Mouse (Mus musculus): ENCODE results near the gene Gramd1b.

The Gramd1b gene

DNA sequence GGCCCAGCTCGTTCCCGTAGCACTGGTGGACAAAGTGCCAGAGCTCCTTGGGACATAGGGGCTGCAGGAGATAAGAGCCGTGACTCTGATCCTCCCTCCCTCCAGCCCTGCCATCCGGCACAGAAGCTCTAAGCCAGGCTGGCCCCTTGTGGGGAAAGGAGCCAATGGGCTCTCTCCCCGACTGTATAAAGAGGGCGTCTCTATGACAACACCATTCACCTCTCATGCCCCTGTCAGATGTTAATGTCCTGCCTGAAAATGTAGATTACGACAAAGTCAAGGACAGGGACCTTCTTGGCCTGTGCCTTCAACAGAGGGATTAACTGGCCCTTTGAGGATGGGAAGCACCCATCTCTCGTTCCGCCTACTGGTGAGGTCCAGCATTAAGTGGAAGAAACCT is 219.4 kb downstream of the Gramd1b start:
- no peak for DNase-seq (ENCODE audit: low spot score)

DNA sequence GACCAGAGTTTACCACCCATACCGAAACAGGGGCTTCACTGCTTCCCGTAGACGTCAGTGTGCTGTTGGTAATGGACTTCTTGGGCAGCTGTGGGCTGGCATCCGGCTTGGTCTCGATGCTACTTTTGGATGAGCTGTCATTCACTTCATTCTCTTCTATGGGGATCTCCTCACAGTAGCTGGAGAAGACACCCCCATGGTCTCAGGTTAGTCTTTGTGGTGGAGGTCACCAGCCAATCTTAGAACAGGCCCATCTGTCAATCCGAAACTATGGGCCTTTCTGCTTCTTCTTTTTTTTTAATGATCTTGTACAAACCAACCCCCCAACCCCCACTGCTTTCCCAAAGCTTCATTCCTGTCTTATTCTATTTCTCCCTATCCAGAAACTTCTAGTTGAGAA is 221.3 kb downstream of the Gramd1b start:
- no peak for DNase-seq (ENCODE audit: low spot score)

DNA sequence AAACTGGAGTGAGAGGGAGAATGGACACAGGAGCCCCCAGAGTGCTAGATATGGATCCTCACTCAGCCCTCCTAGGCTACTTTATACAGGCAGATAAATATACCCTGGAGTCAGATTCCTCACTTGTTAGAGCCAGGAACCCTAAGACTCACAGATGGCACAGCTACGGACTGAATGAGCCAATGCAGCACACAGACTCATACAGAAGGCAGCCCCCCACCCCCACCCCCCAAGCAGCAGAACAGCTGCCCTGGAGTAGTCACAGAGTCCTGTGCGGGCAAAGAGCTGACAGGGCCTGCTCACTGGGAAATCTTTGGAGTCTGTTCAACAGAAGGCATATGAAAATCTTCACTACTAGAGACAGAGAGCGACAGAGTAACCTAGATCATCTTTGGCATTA is 223.9 kb downstream of the Gramd1b start:
- DNase-seq (ENCODE audit: low spot score): no peak

DNA sequence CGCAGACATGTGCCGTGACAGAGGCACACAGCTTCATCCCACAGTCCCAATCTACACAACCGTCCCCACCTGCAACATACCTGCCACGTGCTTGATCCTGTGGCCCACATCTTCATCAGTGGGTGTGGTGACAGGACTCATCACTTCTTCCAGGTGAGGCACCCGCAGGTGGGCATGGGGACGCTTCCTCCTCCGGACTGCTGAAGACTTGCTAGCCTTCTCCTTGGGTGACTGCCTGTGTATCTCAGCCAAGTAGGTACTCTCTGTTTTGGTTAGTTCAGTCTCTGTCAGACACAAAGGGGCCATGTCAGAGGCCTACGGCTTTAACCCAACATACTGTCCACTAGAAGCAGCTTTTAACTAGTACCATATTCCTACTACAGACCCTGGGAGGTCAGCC is 226.9 kb downstream of the Gramd1b start:
- DNase-seq (ENCODE audit: low spot score): no peak

DNA sequence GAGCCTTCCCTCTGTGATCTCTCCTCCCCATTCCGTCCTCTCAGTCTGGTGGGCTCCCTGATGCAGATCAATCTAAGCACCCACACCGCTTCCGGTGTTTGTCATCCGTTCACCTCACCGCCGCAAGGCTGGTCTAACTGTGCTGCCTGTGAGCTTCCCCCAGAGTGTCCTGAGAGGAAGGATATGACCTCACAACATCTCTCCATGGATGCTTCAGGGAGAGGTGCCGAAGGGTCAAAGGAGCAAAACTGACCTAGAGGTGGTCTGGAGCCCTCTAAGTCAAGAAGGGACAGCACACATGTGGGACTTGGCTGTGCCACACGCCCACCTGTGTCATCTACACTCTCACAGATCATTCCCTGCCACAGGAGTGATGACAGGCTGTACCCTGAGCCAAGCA is 228.8 kb downstream of the Gramd1b start:
- DNase-seq (ENCODE audit: low spot score): no peak

DNA sequence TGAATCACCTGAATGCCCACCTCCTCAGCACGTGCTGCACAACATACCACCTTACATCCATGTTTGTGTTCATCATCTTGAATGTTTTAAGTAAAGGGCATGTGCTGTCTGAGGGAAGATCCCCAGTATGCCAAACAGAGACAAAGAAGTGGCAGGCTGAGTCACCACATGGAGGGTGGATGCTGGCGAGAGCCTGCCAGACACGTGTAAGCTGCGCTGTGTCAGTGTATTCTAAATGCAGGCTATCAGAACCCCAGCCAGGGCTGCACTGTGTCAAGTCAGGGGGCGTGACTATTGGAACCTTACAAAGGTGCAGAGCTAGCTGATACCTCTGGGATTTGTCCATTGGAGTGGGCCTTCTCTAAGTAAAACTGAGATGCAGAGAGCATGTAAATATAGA is 229.7 kb downstream of the Gramd1b start:
- DNase-seq (ENCODE audit: low spot score): no peak

DNA sequence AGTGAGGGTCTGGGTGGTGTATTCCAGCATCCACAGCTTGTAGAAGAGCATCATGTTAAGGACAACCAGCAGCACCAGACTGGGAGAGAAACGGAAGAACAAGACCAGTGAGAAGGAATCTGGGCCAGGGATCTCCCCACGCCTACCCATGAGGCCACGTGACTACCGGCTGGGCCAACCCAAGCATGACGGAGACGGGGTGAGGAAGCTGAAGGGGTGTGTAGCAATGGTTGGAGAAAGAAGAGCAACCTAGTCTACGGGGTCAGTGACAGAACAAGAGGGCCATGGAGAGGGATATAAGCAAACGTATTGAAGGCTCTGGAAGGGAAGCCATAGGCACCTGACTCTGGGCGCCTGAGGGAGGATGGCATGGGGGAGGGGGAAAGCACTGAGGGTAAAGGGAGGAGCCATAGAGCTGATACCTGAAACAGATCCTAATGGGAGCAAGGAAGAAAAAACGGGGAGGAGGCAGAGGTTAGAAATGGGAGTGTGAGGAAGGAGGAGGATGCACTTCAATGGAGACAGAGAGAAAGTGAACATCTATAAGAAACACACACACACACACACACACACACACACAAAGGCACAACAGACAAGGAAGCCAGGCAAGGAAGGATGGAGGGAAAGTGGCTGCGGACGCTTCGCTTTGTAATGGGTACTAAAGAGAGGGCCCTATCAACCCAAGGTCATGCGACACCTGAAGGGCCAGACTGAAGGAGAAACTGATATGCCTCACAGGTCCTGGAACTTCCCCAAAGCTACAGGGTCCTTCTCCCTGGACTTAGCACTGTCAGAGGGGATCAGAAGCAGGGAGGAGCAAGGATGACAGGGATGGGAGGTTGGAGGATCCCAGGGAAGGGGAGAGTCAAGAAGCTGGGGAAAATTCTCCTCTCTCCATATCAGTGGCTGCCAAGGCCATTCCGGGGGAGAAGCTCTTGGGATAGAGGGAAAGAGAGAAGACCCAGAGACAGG is 230.9 kb downstream of the Gramd1b start:
- DNase-seq (ENCODE audit: low spot score): no peak

DNA sequence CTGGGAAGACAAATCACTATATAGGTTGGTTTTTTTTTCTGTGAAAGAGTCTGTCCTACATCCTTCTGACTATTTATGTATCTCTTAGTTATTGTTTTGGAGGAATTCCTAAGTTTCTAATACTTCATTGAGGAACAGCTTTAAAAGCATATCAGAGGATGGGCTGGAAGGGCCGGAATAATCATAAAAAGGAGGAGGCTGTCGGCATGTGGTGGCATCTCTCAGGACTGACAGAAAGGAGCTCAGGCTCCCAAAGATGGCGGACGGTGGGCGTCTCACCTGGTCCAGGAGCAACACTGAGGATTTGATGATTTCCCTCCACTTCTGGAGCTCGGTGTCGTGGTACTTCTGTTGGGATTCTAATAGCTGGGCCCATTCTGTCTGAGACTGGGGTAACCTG is 231.9 kb downstream of the Gramd1b start:
- DNase-seq (ENCODE audit: low spot score): no peak

DNA sequence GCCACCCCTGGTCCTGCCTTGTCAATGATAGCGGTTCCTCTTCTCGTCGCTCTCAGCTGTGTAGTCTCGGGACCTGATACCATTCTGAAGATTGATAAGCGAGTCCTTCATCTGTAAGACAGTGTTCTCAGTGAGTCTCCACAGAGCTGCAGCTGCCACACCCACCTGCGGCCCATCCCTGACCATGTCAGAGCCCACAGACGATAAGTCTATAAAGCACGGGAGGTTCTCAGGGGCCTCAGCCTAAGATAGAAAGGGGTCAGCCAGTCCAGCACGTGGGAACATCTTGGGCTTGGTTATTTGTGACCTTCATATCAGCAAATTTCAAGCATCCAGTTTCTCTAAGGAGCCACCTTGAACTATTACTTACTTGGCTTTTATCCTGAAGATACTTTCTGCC is 233.2 kb downstream of the Gramd1b start:
- no peak for DNase-seq (ENCODE audit: low spot score)

DNA sequence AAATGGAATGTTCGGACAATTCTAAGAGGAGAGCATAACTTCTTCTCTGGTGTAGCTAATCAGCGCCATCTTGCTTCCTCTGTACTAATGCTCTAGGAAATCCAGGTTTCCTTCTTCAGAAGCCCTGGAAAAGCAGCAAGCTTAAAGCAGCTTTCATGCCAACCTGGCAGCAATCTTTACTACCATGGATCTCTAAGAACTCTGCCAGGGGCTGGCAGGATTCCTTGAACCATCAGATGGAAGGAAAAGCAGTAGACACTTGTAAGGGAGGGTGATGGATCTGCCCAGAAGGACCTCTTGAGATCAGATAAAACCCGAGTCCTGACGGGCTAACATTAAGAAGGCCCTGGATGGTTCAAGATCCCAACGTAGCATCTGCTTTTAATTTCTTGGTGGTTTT is 234.9 kb downstream of the Gramd1b start:
- no peak for DNase-seq (ENCODE audit: low spot score)

DNA sequence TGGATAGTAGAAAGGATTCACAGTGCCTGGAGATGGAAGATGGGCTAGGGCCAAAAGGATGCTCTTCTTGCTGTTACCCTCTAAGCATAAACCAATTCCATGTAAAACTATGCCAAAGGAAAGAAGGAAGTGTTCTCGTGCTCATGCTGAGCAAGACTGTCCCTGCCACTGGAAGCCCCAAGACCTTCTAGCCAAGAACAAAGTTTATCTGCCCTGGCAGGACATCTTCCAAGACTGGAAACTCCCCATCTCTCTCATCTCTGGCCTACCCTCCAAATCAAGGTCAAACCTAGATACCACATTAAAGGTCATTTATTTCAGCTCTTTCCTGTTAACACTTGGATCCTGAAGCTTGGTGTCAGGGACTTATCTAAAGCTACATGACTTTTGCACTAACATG is 236.3 kb downstream of the Gramd1b start:
- DNase-seq (ENCODE audit: low spot score): no peak

DNA sequence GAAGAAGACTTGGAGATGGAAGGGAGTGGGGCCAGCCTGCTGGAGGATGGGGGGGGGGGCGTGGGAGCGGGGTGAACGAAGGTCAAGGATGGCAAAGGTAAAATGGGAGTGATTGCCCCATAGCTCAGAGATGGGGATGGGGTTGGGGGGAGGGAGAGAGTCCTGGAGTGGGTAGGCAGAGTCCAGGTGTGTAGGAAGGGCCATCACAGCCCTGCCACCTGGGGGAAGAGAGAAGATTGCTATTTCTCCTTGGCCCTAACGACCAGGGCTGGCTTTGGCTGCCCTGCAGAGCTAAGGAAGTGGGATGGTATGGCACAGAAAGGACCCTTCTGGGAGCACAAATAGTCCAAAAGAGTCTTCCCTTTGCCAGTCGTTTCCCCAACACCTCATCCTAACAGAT is 237.0 kb downstream of the Gramd1b start:
- DNase-seq (ENCODE audit: low spot score): no peak

DNA sequence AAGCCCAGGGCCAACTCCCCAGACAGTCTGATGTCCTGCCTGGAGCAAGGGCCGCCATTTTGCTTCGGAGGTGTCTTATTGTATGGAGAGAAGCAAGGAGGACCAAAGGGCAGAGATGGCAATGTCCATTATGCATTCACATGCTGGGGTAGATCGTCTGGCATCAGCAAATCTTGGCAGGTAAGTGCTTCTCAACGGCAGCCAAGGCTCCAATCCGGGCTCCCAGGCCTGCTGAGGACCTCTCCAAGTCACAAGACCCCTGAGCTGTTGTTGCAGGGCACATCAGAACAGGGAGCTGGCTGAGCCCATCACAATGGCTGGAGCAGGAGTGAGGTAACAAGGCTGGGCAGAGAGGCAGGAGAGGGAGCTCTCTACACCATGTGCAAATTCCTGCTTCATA is 237.4 kb downstream of the Gramd1b start:
- DNase-seq (ENCODE audit: low spot score): no peak

DNA sequence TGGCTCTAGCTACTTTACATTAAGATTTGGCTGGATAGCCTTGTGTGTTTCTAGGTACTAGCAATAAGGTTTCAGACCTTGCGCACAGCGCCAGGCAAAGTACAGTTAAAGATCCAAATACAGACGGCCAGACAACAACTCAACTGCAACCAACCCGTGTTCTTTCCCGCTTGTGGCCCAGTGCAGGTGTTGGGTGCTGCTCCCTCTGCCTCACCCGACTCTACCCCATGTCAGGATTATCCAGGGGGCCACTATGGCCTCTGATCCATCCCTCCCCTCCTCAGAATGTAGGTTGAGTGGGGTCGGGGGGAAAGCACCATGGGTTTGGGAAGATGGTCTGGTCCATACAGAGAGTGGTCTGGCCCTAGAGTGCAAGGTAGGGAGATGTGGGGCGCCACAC is 237.9 kb downstream of the Gramd1b start:
- DNase-seq (ENCODE audit: low spot score): no peak

DNA sequence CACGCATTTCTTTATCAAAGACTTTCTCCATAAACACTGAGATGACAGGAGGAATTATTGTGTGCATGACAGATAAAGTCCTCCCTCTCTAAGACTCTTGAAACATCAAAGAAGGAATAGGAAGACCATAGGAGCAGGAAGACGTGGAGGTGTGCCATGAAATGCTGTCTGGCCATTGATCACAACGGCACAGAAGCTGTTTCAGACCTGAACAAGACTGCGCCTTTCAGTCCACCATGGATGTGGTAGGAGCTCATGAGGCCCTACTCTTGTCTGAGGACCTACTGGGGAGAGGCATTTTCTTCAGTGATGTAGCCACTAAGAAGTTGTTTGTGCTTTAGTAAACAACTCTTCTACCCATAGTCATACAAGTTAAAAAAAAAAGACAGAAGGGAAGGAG is 238.7 kb downstream of the Gramd1b start:
- no peak for DNase-seq (ENCODE audit: low spot score)

DNA sequence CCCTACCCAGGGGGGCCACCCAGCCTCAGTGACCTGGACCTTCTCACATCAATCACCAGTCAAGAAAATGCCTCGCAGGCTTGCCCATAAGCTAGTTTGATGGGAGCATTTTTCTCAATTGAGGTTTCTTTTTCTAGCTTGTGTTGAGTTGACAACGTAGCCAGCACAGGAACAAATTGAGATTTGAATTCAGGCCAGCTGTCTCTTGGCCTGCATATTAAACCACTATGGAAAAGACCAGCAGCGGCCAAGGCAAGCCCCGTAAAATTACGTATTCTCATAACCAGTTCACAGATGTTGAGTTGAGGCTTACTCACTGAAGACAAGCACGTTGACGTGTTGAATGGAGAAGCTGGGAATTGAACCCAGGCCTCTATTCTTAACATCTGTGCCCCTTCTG is 248.2 kb downstream of the Gramd1b start:
- DNase-seq (ENCODE audit: low spot score): no peak

DNA sequence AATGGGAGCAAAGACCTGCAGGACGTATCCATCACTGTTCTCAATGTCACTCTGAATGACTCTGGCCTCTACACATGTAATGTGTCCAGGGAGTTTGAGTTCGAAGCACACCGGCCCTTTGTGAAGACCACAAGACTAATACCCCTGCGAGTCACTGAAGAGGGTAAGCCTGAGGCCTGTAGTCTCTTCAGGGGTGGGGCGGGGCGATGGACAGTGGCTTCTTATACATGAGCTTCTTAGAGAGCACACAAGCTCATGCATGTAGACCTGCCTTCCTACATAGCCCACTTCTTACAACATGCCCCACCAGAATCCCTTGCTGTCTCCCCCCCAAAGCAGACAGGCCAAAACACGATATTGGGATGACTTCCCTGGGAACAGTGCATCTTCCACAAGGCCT is 251.7 kb downstream of the Gramd1b start:
- no peak for DNase-seq (ENCODE audit: low spot score)

DNA sequence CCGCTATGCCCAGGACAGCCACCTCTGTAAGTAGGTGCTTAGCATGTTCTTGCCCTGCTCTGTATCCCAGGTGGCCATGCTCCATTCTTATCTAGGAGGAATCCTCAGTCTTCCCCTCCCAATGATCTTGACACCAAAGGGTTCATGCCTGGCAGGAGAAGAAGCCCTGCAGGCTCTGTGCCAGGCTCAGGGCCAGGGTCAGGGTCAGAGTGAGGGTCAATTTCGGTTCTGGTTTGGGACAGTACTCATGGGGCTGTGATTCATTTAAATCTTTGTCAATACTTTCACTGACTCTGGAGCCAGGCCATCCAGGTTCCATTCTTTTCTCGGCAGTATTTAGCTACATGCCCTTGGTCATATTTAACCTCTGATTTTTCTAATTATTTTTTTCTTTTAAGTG is 253.5 kb downstream of the Gramd1b start:
- DNase-seq (ENCODE audit: low spot score): no peak

DNA sequence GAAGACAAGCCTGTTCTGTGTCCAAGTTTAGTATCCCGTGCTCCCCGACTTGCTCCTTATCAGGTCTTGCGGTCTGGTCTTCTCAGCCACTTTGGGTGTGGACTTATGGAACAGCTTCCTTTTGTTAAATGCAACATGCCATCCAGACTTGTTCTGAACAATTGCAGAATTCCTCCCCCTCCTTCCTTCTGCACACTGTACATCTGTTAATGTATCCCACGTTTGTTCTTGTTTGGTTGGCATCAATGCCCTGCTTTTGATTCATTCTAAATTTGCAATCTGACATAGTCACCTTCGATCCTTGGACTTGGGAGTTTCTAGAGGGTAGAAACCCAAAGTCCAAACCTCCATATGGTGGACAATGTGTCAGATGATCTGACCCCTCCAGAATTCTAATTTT is 255.3 kb downstream of the Gramd1b start:
- DNase-seq (ENCODE audit: low spot score): peak; percentile 60

DNA sequence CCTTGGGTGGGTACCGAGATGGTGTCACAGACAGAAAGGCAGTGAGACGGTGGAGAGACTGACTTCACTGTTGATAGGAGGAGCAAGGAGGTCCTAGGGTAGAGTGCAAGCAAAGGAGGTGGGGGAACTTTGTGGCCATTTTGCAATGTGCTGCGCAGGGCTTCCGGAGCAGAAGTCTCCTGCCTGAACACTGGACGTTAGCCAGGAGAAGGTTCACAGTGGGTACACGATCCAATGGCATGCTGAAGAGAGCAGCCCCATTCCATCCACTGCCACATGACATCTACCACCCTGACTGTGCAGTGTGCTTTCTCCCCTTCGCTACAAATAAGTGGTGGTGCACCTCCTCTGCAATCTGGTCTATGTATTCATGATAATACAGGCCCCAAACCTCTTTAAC is 258.4 kb downstream of the Gramd1b start:
- peak; percentile 8 for DNase-seq (ENCODE audit: low spot score)

DNA sequence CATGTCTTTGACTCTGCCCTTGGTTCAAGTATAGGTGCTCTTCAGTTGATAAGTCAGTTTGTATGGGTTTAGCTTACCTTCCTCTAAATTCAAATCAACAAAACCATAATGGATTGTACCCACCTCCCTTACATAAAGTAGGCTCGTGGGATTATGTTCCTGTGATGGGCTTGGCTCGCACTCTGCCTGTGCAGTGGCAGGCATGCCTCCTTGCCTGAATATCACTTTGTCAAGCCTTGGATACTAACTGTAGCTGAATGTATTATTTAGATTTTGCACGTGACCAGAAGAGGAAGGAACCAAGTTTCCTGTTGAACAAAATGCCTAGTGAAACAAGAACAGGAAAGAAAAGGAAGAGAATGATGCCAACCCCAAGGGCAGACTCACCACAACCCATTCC is 260.1 kb downstream of the Gramd1b start:
- DNase-seq (ENCODE audit: low spot score): peak; percentile 37

DNA sequence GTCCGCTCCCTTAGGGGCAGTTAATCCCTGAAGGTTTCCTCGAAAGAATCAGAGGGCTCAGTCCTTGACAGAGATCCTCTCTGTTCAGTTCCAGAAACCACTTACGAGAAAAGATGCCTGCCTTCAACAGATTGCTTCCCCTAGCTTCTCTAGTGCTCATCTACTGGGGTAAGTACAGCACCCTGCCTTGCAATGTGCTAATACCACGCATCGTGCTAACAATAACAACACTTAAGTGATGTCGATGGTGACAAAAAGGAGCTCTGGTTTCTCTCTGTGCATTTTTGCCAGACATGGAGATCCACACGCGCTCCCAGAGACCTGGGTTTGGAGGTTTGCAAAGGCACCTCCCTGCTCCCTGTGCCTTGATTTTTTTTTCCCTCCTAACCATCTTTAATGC is 261.3 kb downstream of the Gramd1b start:
- DNase-seq (ENCODE audit: low spot score): peak; percentile 22

DNA sequence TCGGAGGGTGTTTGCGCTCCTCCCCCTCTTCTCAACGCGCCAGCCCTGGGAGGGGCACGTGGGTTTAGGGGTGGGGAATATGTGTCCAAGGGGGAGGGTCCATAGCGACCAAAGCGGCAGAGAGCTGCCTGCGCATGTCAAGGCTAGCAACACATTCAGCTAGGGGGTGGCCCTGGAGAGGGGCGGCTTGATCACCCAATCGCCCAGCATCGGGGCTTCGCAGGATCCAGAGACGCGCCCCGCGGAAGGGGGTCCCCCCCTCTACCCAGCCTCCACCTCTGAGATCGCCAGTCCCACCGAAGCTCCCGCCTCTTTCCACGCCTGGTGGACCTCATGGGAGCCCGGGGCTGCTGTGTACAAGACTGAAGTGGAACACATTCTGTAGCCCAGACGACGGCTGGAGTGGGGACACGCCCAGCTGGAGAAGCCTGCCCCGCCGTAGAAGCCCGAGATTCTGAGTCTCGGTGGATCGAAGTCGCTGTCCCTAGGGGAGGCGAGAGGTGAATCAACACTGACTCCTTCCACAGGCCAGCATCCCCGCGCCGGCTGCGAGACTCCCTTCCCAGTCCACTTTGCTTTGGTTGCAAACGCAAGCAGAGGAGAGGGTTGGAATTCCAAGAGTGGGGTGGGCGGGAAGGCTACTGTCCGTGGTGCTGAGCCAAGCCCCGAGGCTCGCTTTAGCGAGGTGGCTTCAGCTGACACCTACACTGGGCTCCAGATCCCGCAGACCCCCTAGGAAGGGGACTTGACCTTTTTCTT is 261.9 kb downstream of the Gramd1b start, which contains the start of gene Scn3b:
Gene Scn3b, plus strand, starts transcription at position 115 of the 759 bp plus-strand sequence.
- peak; percentile 80 for DNase-seq (ENCODE audit: low spot score)
